Mouse (Mus musculus) E14TG2a.4 (cell line): ENCODE measurements at regions not wholly inside any gene's neighbourhood (a gene's known extent, or its start where the extent isn't known, plus 50 kb on each side); places are given as distances from the start of the nearest gene placed in this dataset.

ENCODE experiments used
- H3K27me3 ChIP-seq: 2 replicates; pipeline ENCODE4 v1.6.1; 2014; ENCODE audit warnings: low read length, control low read depth; ENCODE audit not compliant: insufficient read depth
- H3K36me3 ChIP-seq: 2 replicates; pipeline ENCODE4 v1.6.1; 2014; ENCODE audit warnings: low read length, control low read depth; ENCODE audit not compliant: insufficient read depth
- H3K4me1 ChIP-seq: replicated peaks from 2 replicates; pipeline ENCODE4 v1.6.1; 2014; ENCODE audit warnings: low read depth, low read length, control low read depth
- H3K4me3 ChIP-seq: replicated peaks from 2 replicates; pipeline ENCODE4 v1.5.1; 2014; ENCODE audit warnings: mild to moderate bottlenecking, low read length
- H3K9me3 ChIP-seq: 2 replicates; pipeline ENCODE4 v1.6.1; 2014; ENCODE audit warnings: low read length, control low read depth
- CTCF ChIP-seq: conservative IDR thresholded peaks from 2 replicates; pipeline ENCODE4 v1.5.1; 2014; ENCODE audit warnings: low read length
- NANOG ChIP-seq: IDR thresholded peaks from 2 replicates; pipeline ENCODE4 v1.6.1; 2014; ENCODE audit warnings: borderline replicate concordance, low read length, mixed read lengths
- POU5F1 ChIP-seq: IDR thresholded peaks from 2 replicates; pipeline ENCODE4 v1.6.1; 2014; ENCODE audit warnings: low read length, borderline replicate concordance

DNA sequence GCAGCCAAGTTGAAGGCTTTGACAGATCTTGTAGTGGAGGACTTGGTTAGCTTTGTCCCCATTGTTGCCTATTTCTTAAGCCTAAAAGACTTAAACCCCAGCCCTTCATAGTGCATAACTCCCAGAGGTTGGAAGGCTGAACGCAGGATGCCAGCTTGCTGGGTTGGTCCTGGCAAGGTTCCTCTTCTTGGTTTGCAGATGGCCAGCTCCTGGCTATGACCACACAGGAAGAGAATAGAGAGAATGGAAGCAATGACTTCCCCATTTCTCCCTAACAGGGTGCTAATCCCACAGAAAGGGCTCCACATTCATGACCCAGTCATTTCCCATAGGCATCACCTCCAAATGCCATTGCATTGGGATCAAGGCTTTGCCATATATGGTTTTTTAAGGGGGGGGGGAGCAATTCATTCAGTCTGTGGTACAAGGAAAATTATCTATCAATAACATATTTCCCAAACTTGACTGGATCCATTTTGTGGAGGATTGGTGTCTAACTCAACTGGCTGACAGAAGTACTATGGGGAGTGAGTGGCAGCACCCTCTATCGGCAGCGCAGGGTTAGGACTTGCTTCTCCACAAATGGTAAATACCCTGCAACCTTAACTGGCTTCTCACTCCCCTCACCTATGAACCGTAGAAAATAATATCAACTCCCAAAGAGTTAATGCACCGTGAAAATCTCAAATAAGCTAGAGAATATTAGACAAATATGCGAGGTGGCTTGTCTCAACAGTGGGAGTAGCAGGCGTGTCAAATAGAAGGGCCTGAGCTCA lies 99.4 kb downstream of the Rps24 start:
- Histone ChIP-seq H3K4me1 (no peaks in the 10 kb centered on the region), H3K4me3 (no peak overlapping the region), H3K36me3 (no peaks in the 10 kb centered on the region), H3K27me3 (peaks cover 8% of the 10 kb centered on the region; the same call in 1 of the 2 replicates), H3K9me3 (peaks cover 5% of the 10 kb centered on the region)
- TF ChIP-seq POU5F1 = no peak
- TF ChIP-seq CTCF = peak; percentile 82

DNA sequence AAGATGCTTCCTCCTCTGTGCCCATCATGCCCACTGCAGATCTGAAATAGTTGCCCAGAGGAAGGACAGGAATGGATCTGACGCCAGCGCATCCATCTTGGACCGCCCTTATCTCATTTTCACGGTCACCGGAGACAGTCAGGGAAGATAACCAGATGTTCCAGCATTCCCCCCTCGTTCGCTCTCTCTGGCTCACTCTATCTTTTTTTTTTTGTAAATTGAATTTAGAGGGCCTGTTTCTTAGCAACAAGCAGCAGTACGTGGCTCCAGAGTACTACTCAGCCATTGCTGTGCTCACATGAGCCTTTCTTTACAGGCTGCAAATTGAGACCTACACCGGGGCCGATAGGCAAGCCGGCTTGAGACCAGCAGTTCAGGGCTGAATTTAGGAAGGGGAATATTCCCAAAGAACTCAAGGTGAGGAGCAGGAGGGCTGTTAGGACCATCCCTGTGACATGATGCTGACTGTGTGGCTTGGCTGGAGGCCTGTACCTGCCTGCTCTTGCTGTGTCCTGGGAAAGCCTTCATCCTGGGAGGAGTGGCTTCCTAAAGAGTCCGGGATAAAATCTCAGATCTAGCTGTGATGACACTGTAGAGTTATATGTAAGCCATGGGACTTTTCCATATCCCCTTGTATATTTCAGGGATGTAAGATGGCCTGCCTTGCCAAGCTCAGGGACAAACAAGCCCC lies 100.2 kb downstream of the Rps24 start:
- no peak overlapping the region for H3K4me3 ChIP-seq
- no peaks in the 10 kb centered on the region for H3K9me3 ChIP-seq
- H3K36me3 ChIP-seq = no peaks in the 10 kb centered on the region
- no peaks in the 10 kb centered on the region for H3K4me1 ChIP-seq
- H3K27me3 ChIP-seq = peaks cover 5% of the 10 kb centered on the region; the same call in 1 of the 2 replicates
- TF ChIP-seq POU5F1 = no peak
- TF ChIP-seq NANOG = no peak
- TF ChIP-seq CTCF = no peak

GRCm38 (mm10) chr14:24588041-24588440 lies 101.1 kb downstream of the Rps24 start:
- TF ChIP-seq NANOG (no peak), CTCF (no peak), POU5F1 (no peak)
- Histone ChIP-seq H3K4me3 (no peak overlapping the region), H3K9me3 (no peaks in the 10 kb centered on the region), H3K36me3 (no peaks in the 10 kb centered on the region), H3K4me1 (no peaks in the 10 kb centered on the region), H3K27me3 (peaks cover 5% of the 10 kb centered on the region; the same call in 1 of the 2 replicates)

DNA sequence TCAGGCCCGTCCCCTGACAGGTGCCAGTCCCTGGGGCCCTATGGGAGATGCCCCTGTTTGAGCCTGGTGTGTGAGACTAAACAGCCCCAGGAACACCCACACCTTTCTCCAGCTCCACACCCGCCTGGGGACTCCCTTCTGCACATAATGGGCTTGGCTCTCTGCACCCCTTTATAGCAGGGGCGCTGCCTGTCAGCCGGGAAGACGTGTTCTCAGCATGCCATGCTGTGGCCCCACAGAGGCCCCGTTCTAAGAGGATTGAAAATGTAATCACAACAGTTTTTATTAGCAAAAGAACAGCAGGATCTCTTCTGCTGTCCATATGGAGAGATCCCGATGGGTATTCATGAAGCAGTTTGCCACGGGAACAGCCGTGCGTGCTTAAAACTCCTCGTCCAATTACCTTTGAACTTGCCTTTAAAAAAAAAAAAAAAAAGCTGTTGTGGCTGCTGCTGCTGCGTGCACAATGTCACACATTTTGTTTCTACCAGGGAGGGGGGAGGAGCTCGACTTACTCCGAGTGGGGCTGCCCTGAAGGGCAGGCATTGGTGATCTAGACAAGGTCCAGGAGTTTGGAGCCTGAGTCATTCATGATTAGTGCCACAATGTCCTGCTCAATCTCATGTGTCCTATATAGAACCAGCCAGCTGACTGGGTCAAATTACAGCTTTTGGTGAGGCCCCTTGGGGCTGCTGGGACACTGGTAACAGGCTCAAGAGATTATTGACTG lies 119.7 kb downstream of the Rps24 start:
- H3K4me1 ChIP-seq = no peaks in the 10 kb centered on the region
- H3K4me3 ChIP-seq = no peak overlapping the region
- TF ChIP-seq CTCF (no peak), NANOG (no peak), POU5F1 (no peak)
- H3K9me3 ChIP-seq = 0 out of 2 replicates have a peak, but pooled peaks cover 6% of the 10 kb centered on the region
- peaks cover 3% of the 10 kb centered on the region; the same call in 1 of the 2 replicates for H3K27me3 ChIP-seq
- H3K36me3 ChIP-seq = no peaks in the 10 kb centered on the region

DNA sequence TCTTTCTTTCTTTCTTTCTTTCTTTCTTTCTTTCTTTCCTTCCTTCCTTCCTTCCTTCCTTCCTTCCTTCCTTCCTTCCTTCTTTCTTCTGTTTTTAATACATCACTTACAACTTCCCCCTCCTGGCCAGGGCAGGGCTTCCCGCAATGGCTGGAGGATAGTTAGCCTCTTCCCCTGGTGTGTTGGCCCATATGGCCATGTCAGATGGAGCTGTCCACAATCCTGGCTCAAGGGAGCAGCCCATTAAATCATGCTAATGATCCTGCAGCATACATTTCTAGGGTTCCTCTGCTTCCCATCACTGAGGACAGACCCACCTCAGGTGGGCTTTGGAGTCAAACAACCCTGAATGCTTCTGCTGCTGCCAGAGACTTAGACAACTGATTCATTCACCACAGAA lies 121.4 kb downstream of the Rps24 start:
- Histone ChIP-seq H3K4me3 (no peak overlapping the region), H3K9me3 (0 out of 2 replicates have a peak, but pooled peaks cover 6% of the 10 kb centered on the region), H3K4me1 (no peaks in the 10 kb centered on the region), H3K36me3 (no peaks in the 10 kb centered on the region), H3K27me3 (peaks cover 3% of the 10 kb centered on the region; the same call in 1 of the 2 replicates)
- TF ChIP-seq NANOG (no peak), CTCF (no peak), POU5F1 (no peak)

GRCm38 (mm10) chr14:24612254-24612995 lies 125.5 kb downstream of the Rps24 start:
- H3K9me3 ChIP-seq = 0 out of 2 replicates have a peak, but pooled peaks cover under 1% of the 10 kb centered on the region
- H3K36me3 ChIP-seq = no peaks in the 10 kb centered on the region
- H3K4me1 ChIP-seq = no peaks in the 10 kb centered on the region
- TF ChIP-seq POU5F1 = no peak
- TF ChIP-seq CTCF = no peak
- TF ChIP-seq NANOG = no peak
- H3K27me3 ChIP-seq = peaks cover 5% of the 10 kb centered on the region; the same call in 1 of the 2 replicates
- no peak overlapping the region for H3K4me3 ChIP-seq

DNA sequence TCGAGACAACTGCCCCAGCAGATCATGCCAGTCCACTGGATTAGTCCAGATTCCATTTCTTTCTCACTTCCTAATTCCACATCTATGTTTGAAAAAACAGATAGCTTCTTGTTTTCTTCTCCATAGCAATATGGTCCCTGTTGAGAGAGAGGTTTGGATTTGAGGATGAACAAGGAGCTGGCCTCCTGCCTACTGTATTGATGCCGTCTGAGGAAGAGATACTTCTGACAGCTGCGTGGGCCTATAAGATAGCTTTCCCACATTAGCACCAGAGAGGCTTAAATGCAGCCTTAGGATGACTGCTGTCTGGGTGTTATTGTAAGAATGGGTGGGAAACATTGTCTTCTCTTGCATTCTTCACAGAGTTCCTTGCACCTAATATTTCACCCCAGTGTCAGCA lies 128.9 kb downstream of the Rps24 start:
- Histone ChIP-seq H3K4me3 (no peak overlapping the region), H3K36me3 (no peaks in the 10 kb centered on the region), H3K27me3 (peaks cover 17% of the 10 kb centered on the region; the same call in 1 of the 2 replicates), H3K4me1 (no peaks in the 10 kb centered on the region), H3K9me3 (no peaks in the 10 kb centered on the region)
- no peak for TF ChIP-seq CTCF
